Mouse (Mus musculus): ENCODE results near the gene Xpr1. TPM values are rescaled to one million over a fixed set of nuclear protein-coding genes. Genes with fewer than 3 reads are reported as not detected.

Xpr1 gene
- polyA plus RNA-seq, 1 experiment from 2014 or later = 6.7 TPM

DNA sequence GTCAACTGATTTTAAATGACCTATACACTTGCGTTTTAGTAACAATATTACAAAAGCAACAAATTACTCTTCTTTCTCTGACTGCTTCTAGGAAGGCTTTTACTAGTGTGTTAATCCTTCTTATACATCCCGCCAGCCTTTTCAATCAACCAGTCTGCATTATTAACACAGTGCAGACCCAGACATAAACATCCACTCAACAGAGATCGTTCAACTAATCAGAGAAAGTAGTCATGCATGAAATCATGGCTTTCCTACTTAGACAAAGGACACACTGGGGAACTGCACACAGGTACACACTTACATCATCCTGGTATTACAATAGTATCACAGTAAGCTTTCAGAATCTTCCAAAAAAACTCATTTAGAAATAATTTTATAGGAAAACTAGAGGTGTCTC, 105.5 kb downstream of the Xpr1 start:
- H3K27ac ChIP-seq (ENCODE audit: low read length) = no peak overlapping the region
- no peaks in the 10 kb centered on the region for H3K4me1 ChIP-seq (ENCODE audit: control insufficient read depth, insufficient read depth, low read length)
- no peak for ATAC-seq
- no peak overlapping the region for H3K9ac ChIP-seq (ENCODE audit: low read depth, low read length)
- H3K9me3 ChIP-seq (ENCODE audit: control insufficient read depth, low read length) = no peaks in the 10 kb centered on the region
- 72% methylated on average over 3 of the region's 3 CpGs for WGBS
- H3K4me2 ChIP-seq (ENCODE audit: low read depth, low read length) = no peak overlapping the region
- no peaks in the 10 kb centered on the region for H3K36me3 ChIP-seq (ENCODE audit: control insufficient read depth, insufficient read depth, low read length)
- H3K4me3 ChIP-seq (ENCODE audit: low read length) = no peak overlapping the region
- H3K27me3 ChIP-seq (replicated peaks; ENCODE audit: control insufficient read depth, insufficient read depth, low read length) = no peaks in the 10 kb centered on the region

GRCm38 (mm10) chr1:155306879-155307278, 110.3 kb downstream of the Xpr1 start:
- no peak overlapping the region for H3K27ac ChIP-seq (ENCODE audit: low read length)
- no peaks in the 10 kb centered on the region for H3K4me1 ChIP-seq (ENCODE audit: control insufficient read depth, insufficient read depth, low read length)
- WGBS = 78% methylated on average over 3 of the region's 3 CpGs
- H3K9me3 ChIP-seq (ENCODE audit: control insufficient read depth, low read length) = no peaks in the 10 kb centered on the region
- no peak overlapping the region for H3K4me2 ChIP-seq (ENCODE audit: low read depth, low read length)
- H3K36me3 ChIP-seq (ENCODE audit: control insufficient read depth, insufficient read depth, low read length) = no peaks in the 10 kb centered on the region
- H3K9ac ChIP-seq (ENCODE audit: low read depth, low read length) = no peak overlapping the region
- H3K4me3 ChIP-seq (ENCODE audit: low read length) = no peak overlapping the region
- no peak for ATAC-seq
- H3K27me3 ChIP-seq (replicated peaks; ENCODE audit: control insufficient read depth, insufficient read depth, low read length) = no peaks in the 10 kb centered on the region

GRCm38 (mm10) chr1:155303402-155303801, 113.8 kb downstream of the Xpr1 start:
- Histone ChIP-seq H3K4me2 (ENCODE audit: low read depth, low read length) (no peak overlapping the region), H3K4me1 (ENCODE audit: control insufficient read depth, insufficient read depth, low read length) (no peaks in the 10 kb centered on the region), H3K36me3 (ENCODE audit: control insufficient read depth, insufficient read depth, low read length) (no peaks in the 10 kb centered on the region), H3K9ac (ENCODE audit: low read depth, low read length) (no peak overlapping the region), H3K4me3 (ENCODE audit: low read length) (no peak overlapping the region), H3K27me3 (replicated peaks; ENCODE audit: control insufficient read depth, insufficient read depth, low read length) (no peaks in the 10 kb centered on the region), H3K9me3 (ENCODE audit: control insufficient read depth, low read length) (no peaks in the 10 kb centered on the region), H3K27ac (ENCODE audit: low read length) (no peak overlapping the region)
- no peak for ATAC-seq
- 80% methylated on average over 2 of the region's 2 CpGs for WGBS

DNA sequence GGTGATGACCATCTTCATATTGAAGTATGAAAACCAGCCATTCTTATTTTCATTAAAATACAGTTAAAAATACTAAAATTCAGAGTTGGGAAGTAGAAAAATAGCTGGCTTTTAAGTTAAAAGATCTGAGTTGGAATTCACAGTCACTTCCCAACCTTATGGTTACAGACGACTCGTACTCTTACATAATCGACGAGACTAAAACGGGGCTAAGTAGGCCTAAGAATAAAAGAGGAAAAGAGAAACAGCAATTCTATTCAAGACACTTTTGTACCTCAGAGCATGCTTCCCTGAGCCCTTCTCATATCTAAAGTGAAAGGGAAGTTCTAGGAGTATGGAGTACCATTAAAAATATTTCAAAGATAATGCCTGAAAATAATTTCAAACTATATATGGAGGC, 119.6 kb downstream of the Xpr1 start:
- no peaks in the 10 kb centered on the region for H3K27me3 ChIP-seq (replicated peaks; ENCODE audit: control insufficient read depth, insufficient read depth, low read length)
- H3K36me3 ChIP-seq (ENCODE audit: control insufficient read depth, insufficient read depth, low read length) = no peaks in the 10 kb centered on the region
- H3K4me2 ChIP-seq (ENCODE audit: low read depth, low read length) = no peak overlapping the region
- H3K9ac ChIP-seq (ENCODE audit: low read depth, low read length) = no peak overlapping the region
- 89% methylated on average over 5 of the region's 5 CpGs for WGBS
- no peak for ATAC-seq
- H3K4me3 ChIP-seq (ENCODE audit: low read length) = no peak overlapping the region
- no peaks in the 10 kb centered on the region for H3K4me1 ChIP-seq (ENCODE audit: control insufficient read depth, insufficient read depth, low read length)
- no peaks in the 10 kb centered on the region for H3K9me3 ChIP-seq (ENCODE audit: control insufficient read depth, low read length)
- no peak overlapping the region for H3K27ac ChIP-seq (ENCODE audit: low read length)

GRCm38 (mm10) chr1:155297203-155297602, 120.0 kb downstream of the Xpr1 start:
- no peak overlapping the region for H3K4me3 ChIP-seq (ENCODE audit: low read length)
- ATAC-seq = no peak
- no peaks in the 10 kb centered on the region for H3K9me3 ChIP-seq (ENCODE audit: control insufficient read depth, low read length)
- WGBS = 89% methylated on average over 2 of the region's 2 CpGs
- H3K27ac ChIP-seq (ENCODE audit: low read length) = no peak overlapping the region
- H3K4me2 ChIP-seq (ENCODE audit: low read depth, low read length) = no peak overlapping the region
- H3K4me1 ChIP-seq (ENCODE audit: control insufficient read depth, insufficient read depth, low read length) = no peaks in the 10 kb centered on the region
- H3K36me3 ChIP-seq (ENCODE audit: control insufficient read depth, insufficient read depth, low read length) = no peaks in the 10 kb centered on the region
- H3K27me3 ChIP-seq (replicated peaks; ENCODE audit: control insufficient read depth, insufficient read depth, low read length) = no peaks in the 10 kb centered on the region
- H3K9ac ChIP-seq (ENCODE audit: low read depth, low read length) = no peak overlapping the region

DNA sequence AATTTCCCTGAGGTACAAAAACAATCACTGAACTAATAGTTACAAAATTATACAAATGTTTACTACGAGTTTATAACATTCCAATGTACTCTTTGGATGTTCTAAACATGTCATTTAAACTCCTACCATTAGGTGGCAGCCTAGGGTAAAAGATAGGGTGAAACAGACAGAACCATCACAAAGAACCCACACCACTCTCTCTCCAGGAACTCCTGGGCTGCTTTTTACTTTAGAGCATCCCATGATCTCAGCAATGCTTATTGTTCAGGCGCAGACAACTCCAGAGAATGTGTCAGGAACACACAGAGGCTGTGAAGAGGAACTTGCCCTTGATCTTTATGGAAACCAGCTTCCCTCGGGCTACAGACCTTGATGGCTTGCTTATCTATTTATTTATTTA, 123.8 kb downstream of the Xpr1 start:
- peak; percentile 44; the same call in 1 of the 2 replicates for ATAC-seq
- 10% methylated on average over 3 of the region's 3 CpGs for WGBS
- no peak overlapping the region for H3K9ac ChIP-seq (ENCODE audit: low read depth, low read length)
- no peak overlapping the region for H3K4me3 ChIP-seq (ENCODE audit: low read length)
- H3K9me3 ChIP-seq (ENCODE audit: control insufficient read depth, low read length) = no peaks in the 10 kb centered on the region
- H3K36me3 ChIP-seq (ENCODE audit: control insufficient read depth, insufficient read depth, low read length) = no peaks in the 10 kb centered on the region
- H3K27ac ChIP-seq (ENCODE audit: low read length) = no peak overlapping the region
- H3K4me2 ChIP-seq (ENCODE audit: low read depth, low read length) = no peak overlapping the region
- no peaks in the 10 kb centered on the region for H3K27me3 ChIP-seq (replicated peaks; ENCODE audit: control insufficient read depth, insufficient read depth, low read length)
- no peaks in the 10 kb centered on the region for H3K4me1 ChIP-seq (ENCODE audit: control insufficient read depth, insufficient read depth, low read length)

DNA sequence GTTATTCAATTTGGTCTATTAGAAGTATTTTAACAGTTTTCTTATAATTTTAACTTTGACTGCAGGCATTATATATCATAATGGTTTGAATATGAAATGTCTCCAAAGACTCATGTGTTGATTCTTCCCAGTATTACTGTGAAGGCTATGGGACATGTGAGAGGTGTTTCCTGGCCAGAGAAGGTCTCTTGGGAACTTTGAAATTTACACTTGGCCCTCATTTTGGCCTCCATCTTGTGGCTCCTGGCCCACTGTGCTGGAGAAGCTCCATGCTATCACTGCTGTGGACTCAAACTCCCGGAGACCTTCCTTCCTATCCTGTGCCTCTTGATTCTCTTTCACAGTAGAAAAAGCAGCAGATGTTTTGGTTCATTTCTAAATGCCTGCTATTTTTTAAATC, 127.8 kb downstream of the Xpr1 start:
- Histone ChIP-seq H3K4me1 (ENCODE audit: control insufficient read depth, insufficient read depth, low read length) (no peaks in the 10 kb centered on the region), H3K4me3 (ENCODE audit: low read length) (no peak overlapping the region), H3K27me3 (replicated peaks; ENCODE audit: control insufficient read depth, insufficient read depth, low read length) (no peaks in the 10 kb centered on the region), H3K4me2 (ENCODE audit: low read depth, low read length) (no peak overlapping the region), H3K27ac (ENCODE audit: low read length) (no peak overlapping the region), H3K9me3 (ENCODE audit: control insufficient read depth, low read length) (no peaks in the 10 kb centered on the region), H3K36me3 (ENCODE audit: control insufficient read depth, insufficient read depth, low read length) (peaks cover 5% of the 10 kb centered on the region; the same call in 1 of the 2 replicates), H3K9ac (ENCODE audit: low read depth, low read length) (no peak overlapping the region)
- WGBS = 97% methylated on average over 1 of the region's 1 CpGs
- ATAC-seq = no peak

DNA sequence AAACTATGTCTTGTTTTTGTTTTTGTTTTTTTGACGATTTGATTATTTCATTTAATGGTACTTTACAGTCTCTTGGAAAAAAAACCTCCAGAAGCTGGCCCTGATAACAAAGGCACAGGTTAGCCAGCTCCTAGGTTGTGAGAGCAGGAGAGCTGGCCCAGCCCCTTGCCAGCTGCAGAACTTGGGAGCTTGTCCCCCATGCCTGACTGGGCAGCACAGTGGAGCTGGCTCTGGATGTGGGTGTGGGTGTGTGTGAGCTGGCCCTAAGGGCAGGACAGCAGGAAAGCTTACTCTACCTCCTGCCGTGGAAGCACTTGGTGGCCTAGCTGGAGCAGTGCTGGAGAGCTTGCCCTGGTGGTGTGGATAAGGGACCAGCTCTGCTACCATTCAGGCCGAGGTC, 129.2 kb downstream of the Xpr1 start:
- no peak overlapping the region for H3K9ac ChIP-seq (ENCODE audit: low read depth, low read length)
- no peak overlapping the region for H3K4me2 ChIP-seq (ENCODE audit: low read depth, low read length)
- no peak overlapping the region for H3K27ac ChIP-seq (ENCODE audit: low read length)
- no peaks in the 10 kb centered on the region for H3K4me1 ChIP-seq (ENCODE audit: control insufficient read depth, insufficient read depth, low read length)
- WGBS = 78% methylated on average over 3 of the region's 3 CpGs
- no peaks in the 10 kb centered on the region for H3K9me3 ChIP-seq (ENCODE audit: control insufficient read depth, low read length)
- H3K4me3 ChIP-seq (ENCODE audit: low read length) = no peak overlapping the region
- ATAC-seq = no peak
- H3K36me3 ChIP-seq (ENCODE audit: control insufficient read depth, insufficient read depth, low read length) = peaks cover 5% of the 10 kb centered on the region; the same call in 1 of the 2 replicates
- no peaks in the 10 kb centered on the region for H3K27me3 ChIP-seq (replicated peaks; ENCODE audit: control insufficient read depth, insufficient read depth, low read length)

GRCm38 (mm10) chr1:155283808-155284207, 133.4 kb downstream of the Xpr1 start:
- Histone ChIP-seq H3K27me3 (replicated peaks; ENCODE audit: control insufficient read depth, insufficient read depth, low read length) (no peaks in the 10 kb centered on the region), H3K4me1 (ENCODE audit: control insufficient read depth, insufficient read depth, low read length) (no peaks in the 10 kb centered on the region)
- ATAC-seq = no peak

DNA sequence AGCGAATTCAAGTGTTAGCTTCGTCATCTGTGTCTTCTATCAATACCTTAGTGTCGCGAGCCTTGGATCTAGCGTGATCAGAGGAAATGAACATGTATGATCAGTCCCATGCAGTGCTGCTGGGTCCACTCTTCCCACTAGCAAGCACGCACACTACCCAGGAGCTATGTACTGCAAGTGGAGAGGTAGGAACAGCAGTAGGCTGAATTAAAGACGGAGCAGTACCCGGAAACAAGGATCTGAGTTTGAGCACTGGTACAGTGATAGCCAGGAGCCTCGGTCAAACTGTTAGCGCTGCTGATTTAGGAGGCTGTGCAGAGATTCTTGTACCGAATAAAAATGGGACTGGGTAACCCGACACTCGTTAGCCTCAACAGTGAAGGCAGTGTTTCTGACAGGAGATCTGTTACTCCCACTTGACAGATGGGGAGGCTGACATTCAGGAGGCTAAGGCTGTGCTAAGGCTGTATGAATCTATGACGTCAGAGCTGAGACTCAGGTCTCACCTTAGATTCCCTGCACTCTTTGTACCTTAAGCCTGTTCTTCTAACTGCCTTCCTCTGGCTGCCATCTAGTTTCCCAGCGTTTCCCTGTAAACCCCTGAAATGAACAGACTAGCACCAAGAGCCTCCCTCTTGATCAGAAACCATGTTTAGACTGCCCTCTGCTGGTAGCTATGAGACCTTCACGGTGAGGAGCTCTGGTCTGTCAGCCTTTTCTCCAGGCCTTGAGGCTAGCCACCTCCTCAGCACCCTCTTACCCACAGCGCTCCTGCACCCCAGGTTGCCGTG, 136.0 kb downstream of the Xpr1 start:
- H3K4me2 ChIP-seq (ENCODE audit: low read depth, low read length) = no peak overlapping the region
- no peak overlapping the region for H3K9ac ChIP-seq (ENCODE audit: low read depth, low read length)
- peaks cover 6% of the 10 kb centered on the region; the same call in 1 of the 2 replicates for H3K4me1 ChIP-seq (ENCODE audit: control insufficient read depth, insufficient read depth, low read length)
- no peaks in the 10 kb centered on the region for H3K36me3 ChIP-seq (ENCODE audit: control insufficient read depth, insufficient read depth, low read length)
- no peaks in the 10 kb centered on the region for H3K9me3 ChIP-seq (ENCODE audit: control insufficient read depth, low read length)
- ATAC-seq = peak; percentile 84
- no peak overlapping the region for H3K27ac ChIP-seq (ENCODE audit: low read length)
- no peak overlapping the region for H3K4me3 ChIP-seq (ENCODE audit: low read length)
- WGBS = 59% methylated on average over 18 of the region's 18 CpGs
- H3K27me3 ChIP-seq (replicated peaks; ENCODE audit: control insufficient read depth, insufficient read depth, low read length) = no peaks in the 10 kb centered on the region

More at GRCm38 (mm10) chr1:155283808-155284207, 133.4 kb downstream of the Xpr1 start:
- Histone ChIP-seq H3K9ac (ENCODE audit: low read depth, low read length) (no peak overlapping the region), H3K4me3 (ENCODE audit: low read length) (no peak overlapping the region), H3K4me2 (ENCODE audit: low read depth, low read length) (no peak overlapping the region), H3K36me3 (ENCODE audit: control insufficient read depth, insufficient read depth, low read length) (peaks cover 5% of the 10 kb centered on the region; the same call in 1 of the 2 replicates), H3K27ac (ENCODE audit: low read length) (no peak overlapping the region), H3K9me3 (ENCODE audit: control insufficient read depth, low read length) (no peaks in the 10 kb centered on the region)
- 82% methylated on average over 7 of the region's 7 CpGs for WGBS
